Mouse (Mus musculus): ENCODE measurements around the gene Dph5. TPM values are rescaled to one million over a fixed set of nuclear protein-coding genes. Genes with fewer than 3 reads are reported as not detected.

Dph5 gene
- polyA plus RNA-seq (2012; rRNA removed): 6.4 and 10.2 TPM in 2 replicates
- polyA plus RNA-seq (2014; fragmentation: Nextera tagmentation; extraction: Ambion mirVana): 15.0 and 16.2 TPM in 2 replicates

GRCm38 (mm10) chr3:115887427-115888309 lies at the start of gene Dph5:
Gene Dph5 (plus strand): TSS chr3:115887837.
- no peaks in the 10 kb centered on the region; the same call in 1 of the 2 replicates for H3K36me3 ChIP-seq (replicated peaks; ENCODE audit: control insufficient read depth, insufficient read depth, low read depth)
- H3K9me3 ChIP-seq (ENCODE audit: control insufficient read depth, low read length): no peaks in the 10 kb centered on the region
- 1% methylated on average over 40 of the region's 40 CpGs for WGBS (ENCODE audit: insufficient replicate concordance)
- TF ChIP-seq CTCF (IDR thresholded peaks at IDR 0.05; ENCODE audit: low read depth): no peak
- TF ChIP-seq EP300 (IDR thresholded peaks at IDR 0.05; ENCODE audit: low read depth): no peak
- H3K9ac ChIP-seq (replicated peaks): peak within 1 kb of the TSS; percentile 77
- ATAC-seq (ENCODE audit: insufficient read depth): peak; percentile 96
- H3K4me3 ChIP-seq (ENCODE audit: insufficient read depth in 1 of 2, low read depth in 2 of 2, low read length in 2 of 2): peak within 1 kb of the TSS; percentile 84 to 99
- no peaks in the 10 kb centered on the region for H3K27me3 ChIP-seq (ENCODE audit: control insufficient read depth, insufficient read depth, low read length)
- H3K4me2 ChIP-seq (ENCODE audit: low read depth): peak within 1 kb of the TSS; percentile 80
- H3K4me1 ChIP-seq (replicated peaks; ENCODE audit: control insufficient read depth in 2 of 2, insufficient read depth in 2 of 2, low read length in 1 of 2): peaks cover 0 to 2% of the 10 kb centered on the region in 2 experiments; a peak in 2 of 4 replicates
- peak; percentile 81 to 84 (median 83) for DNase-seq (ENCODE audit: low read depth in 3 of 3, low spot score in 3 of 3)
- peak within 1 kb of the TSS; percentile 47 for H3K27ac ChIP-seq

- TF ChIP-seq CTCF (IDR thresholded peaks at IDR 0.05; ENCODE audit: low read depth): no peak
- no peak for TF ChIP-seq EP300 (IDR thresholded peaks at IDR 0.05; ENCODE audit: low read depth)
- 58% methylated on average over 3 of the region's 3 CpGs for WGBS (ENCODE audit: insufficient replicate concordance)
- no peak for ATAC-seq (ENCODE audit: insufficient read depth)
Measured at GRCm38 (mm10) chr3:115844566-115844965, 43.1 kb upstream of the Dph5 start.

GRCm38 (mm10) chr3:115845032-115845618 lies 42.5 kb upstream of the Dph5 start:
- DNase-seq (ENCODE audit: low read depth in 3 of 3, low spot score in 3 of 3): no peak
- H3K9me3 ChIP-seq (ENCODE audit: control insufficient read depth, low read length): no peaks in the 10 kb centered on the region
- H3K9ac ChIP-seq (replicated peaks): no peak overlapping the region
- H3K4me1 ChIP-seq (replicated peaks; ENCODE audit: control insufficient read depth in 2 of 2, insufficient read depth in 2 of 2, low read length in 1 of 2): no peaks in the 10 kb centered on the region
- TF ChIP-seq EP300 (IDR thresholded peaks at IDR 0.05; ENCODE audit: low read depth) (no peak), CTCF (IDR thresholded peaks at IDR 0.05; ENCODE audit: low read depth) (no peak)
- no peaks in the 10 kb centered on the region for H3K36me3 ChIP-seq (replicated peaks; ENCODE audit: control insufficient read depth, insufficient read depth, low read depth)
- no peak for ATAC-seq (ENCODE audit: insufficient read depth)
- 54% methylated on average over 5 of the region's 5 CpGs for WGBS (ENCODE audit: insufficient replicate concordance)
- H3K4me2 ChIP-seq (ENCODE audit: low read depth): no peak overlapping the region
- H3K27ac ChIP-seq: no peak overlapping the region
- no peak overlapping the region for H3K4me3 ChIP-seq (ENCODE audit: insufficient read depth in 1 of 2, low read depth in 2 of 2, low read length in 2 of 2)
- H3K27me3 ChIP-seq (ENCODE audit: control insufficient read depth, insufficient read depth, low read length): no peaks in the 10 kb centered on the region

More at GRCm38 (mm10) chr3:115844566-115844965, 43.1 kb upstream of the Dph5 start:
- Histone ChIP-seq H3K9ac (replicated peaks) (no peak overlapping the region), H3K4me1 (replicated peaks; ENCODE audit: control insufficient read depth in 2 of 2, insufficient read depth in 2 of 2, low read length in 1 of 2) (no peaks in the 10 kb centered on the region), H3K4me2 (ENCODE audit: low read depth) (no peak overlapping the region), H3K27me3 (ENCODE audit: control insufficient read depth, insufficient read depth, low read length) (no peaks in the 10 kb centered on the region), H3K27ac (no peak overlapping the region), H3K9me3 (ENCODE audit: control insufficient read depth, low read length) (no peaks in the 10 kb centered on the region), H3K36me3 (replicated peaks; ENCODE audit: control insufficient read depth, insufficient read depth, low read depth) (no peaks in the 10 kb centered on the region), H3K4me3 (ENCODE audit: insufficient read depth in 1 of 2, low read depth in 2 of 2, low read length in 2 of 2) (no peak overlapping the region)
- DNase-seq (ENCODE audit: low read depth in 3 of 3, low spot score in 3 of 3): no peak

- H3K27me3 ChIP-seq (ENCODE audit: control insufficient read depth, insufficient read depth, low read length): no peaks in the 10 kb centered on the region
- WGBS (ENCODE audit: insufficient replicate concordance): 43% methylated on average over 1 of the region's 1 CpGs
- H3K4me2 ChIP-seq (ENCODE audit: low read depth): no peak overlapping the region
- no peak overlapping the region for H3K27ac ChIP-seq
- H3K4me1 ChIP-seq (replicated peaks; ENCODE audit: control insufficient read depth in 2 of 2, insufficient read depth in 2 of 2, low read length in 1 of 2): no peaks in the 10 kb centered on the region
- no peak overlapping the region for H3K4me3 ChIP-seq (ENCODE audit: insufficient read depth in 1 of 2, low read depth in 2 of 2, low read length in 2 of 2)
- H3K9ac ChIP-seq (replicated peaks): no peak overlapping the region
- DNase-seq (ENCODE audit: low read depth in 3 of 3, low spot score in 3 of 3) (no peak), ATAC-seq (ENCODE audit: insufficient read depth) (no peak)
- TF ChIP-seq CTCF (IDR thresholded peaks at IDR 0.05; ENCODE audit: low read depth): no peak
- no peak for TF ChIP-seq EP300 (IDR thresholded peaks at IDR 0.05; ENCODE audit: low read depth)
- H3K36me3 ChIP-seq (replicated peaks; ENCODE audit: control insufficient read depth, insufficient read depth, low read depth): no peaks in the 10 kb centered on the region
- H3K9me3 ChIP-seq (ENCODE audit: control insufficient read depth, low read length): no peaks in the 10 kb centered on the region
Measured at GRCm38 (mm10) chr3:115845724-115846123, 41.9 kb upstream of the Dph5 start.

- TF ChIP-seq EP300 (IDR thresholded peaks at IDR 0.05; ENCODE audit: low read depth): no peak
- TF ChIP-seq CTCF (IDR thresholded peaks at IDR 0.05; ENCODE audit: low read depth): no peak
- WGBS (ENCODE audit: insufficient replicate concordance): 68% methylated on average over 5 of the region's 5 CpGs
- H3K36me3 ChIP-seq (replicated peaks; ENCODE audit: control insufficient read depth, insufficient read depth, low read depth): no peaks in the 10 kb centered on the region
Measured at GRCm38 (mm10) chr3:115846153-115846552, 41.5 kb upstream of the Dph5 start.

More at GRCm38 (mm10) chr3:115846153-115846552, 41.5 kb upstream of the Dph5 start:
- Histone ChIP-seq H3K9me3 (ENCODE audit: control insufficient read depth, low read length) (no peaks in the 10 kb centered on the region), H3K27ac (no peak overlapping the region), H3K4me3 (ENCODE audit: insufficient read depth in 1 of 2, low read depth in 2 of 2, low read length in 2 of 2) (no peak overlapping the region), H3K4me1 (replicated peaks; ENCODE audit: control insufficient read depth in 2 of 2, insufficient read depth in 2 of 2, low read length in 1 of 2) (no peaks in the 10 kb centered on the region), H3K27me3 (ENCODE audit: control insufficient read depth, insufficient read depth, low read length) (no peaks in the 10 kb centered on the region), H3K9ac (replicated peaks) (no peak overlapping the region), H3K4me2 (ENCODE audit: low read depth) (no peak overlapping the region)
- DNase-seq (ENCODE audit: low read depth in 3 of 3, low spot score in 3 of 3) (no peak), ATAC-seq (ENCODE audit: insufficient read depth) (no peak)

Data from liver, embryonic 14.5 days (tissue).